Mouse (Mus musculus) thymus, adult 18-20 months (tissue): ENCODE measurements around the gene Sertad3.
"Not testable (repeated sequence)": the region's sequence is repeated elsewhere in the genome, so short reads cannot be mapped to it uniquely, and the experiment has no call there.

Source experiments
- DNase-seq, 2 experiments: peaks; one replicate each; pipeline ENCODE4 v3.0.0; 2022; ENCODE audit warnings: mixed read lengths in 2 of 2

Gene Sertad3

GRCm38 (mm10) chr7:27494659-27495367 is 21.2 kb downstream of the Sertad3 start:
- not testable (repeated sequence) for DNase-seq

- DNase-seq: no peak
Observed at GRCm38 (mm10) chr7:27499036-27499435, 25.5 kb downstream of the Sertad3 start, which contains the start of gene Prx. Gene Prx (plus strand): TSS chr7:27499324.

- DNase-seq: no peak
Observed at GRCm38 (mm10) chr7:27501620-27502019, 28.1 kb downstream of the Sertad3 start.

- DNase-seq: no peak
Observed at GRCm38 (mm10) chr7:27506765-27507370, 33.3 kb downstream of the Sertad3 start.

- DNase-seq: peak; percentile 94 to 95
Observed at GRCm38 (mm10) chr7:27507711-27508647, 34.4 kb downstream of the Sertad3 start.

GRCm38 (mm10) chr7:27508648-27509005 is 35.1 kb downstream of the Sertad3 start:
- DNase-seq: peak; percentile 41 to 62

- DNase-seq: no peak
Observed at GRCm38 (mm10) chr7:27510809-27511208, 37.2 kb downstream of the Sertad3 start.

- DNase-seq: no peak
Observed at GRCm38 (mm10) chr7:27514961-27515360, 41.4 kb downstream of the Sertad3 start.

GRCm38 (mm10) chr7:27518314-27518713 is 44.7 kb downstream of the Sertad3 start:
- no peak for DNase-seq

GRCm38 (mm10) chr7:27520104-27520503 is 46.5 kb downstream of the Sertad3 start:
- DNase-seq: no peak

GRCm38 (mm10) chr7:27520599-27520998 is 47.0 kb downstream of the Sertad3 start:
- no peak for DNase-seq

- DNase-seq: no peak
Observed at GRCm38 (mm10) chr7:27522967-27523366, 49.4 kb downstream of the Sertad3 start, which contains the start of gene Hipk4. Gene Hipk4 (plus strand): TSS chr7:27523267.

- no peak for DNase-seq
Observed at GRCm38 (mm10) chr7:27523805-27524204, 50.2 kb downstream of the Sertad3 start.

- DNase-seq: no peak
Observed at GRCm38 (mm10) chr7:27526039-27526827, 52.7 kb downstream of the Sertad3 start.
